Mouse (Mus musculus): Measurements from ENCODE around the gene Kcnj4. TPM values are rescaled to one million over a fixed set of nuclear protein-coding genes. Genes with fewer than 3 reads are reported as not detected.

Gene Kcnj4
- total RNA-seq (2021): 1 to 10 TPM; 1.4 to 1.5 TPM
- long read RNA-seq, experiment 1: 0 reads
- long read RNA-seq, experiment 2: 0 reads

GRCm38 (mm10) chr15:79504707-79505452, at the start of gene Kcnj4:
Gene Kcnj4 (minus strand): TSS chr15:79505241.
- DNase-seq: no peak

- DNase-seq: no peak
Measured at GRCm38 (mm10) chr15:79552566-79552965, 47.5 kb upstream of the Kcnj4 start.

GRCm38 (mm10) chr15:79548226-79548625, 43.2 kb upstream of the Kcnj4 start:
- DNase-seq: no peak

GRCm38 (mm10) chr15:79547289-79547820, 42.3 kb upstream of the Kcnj4 start:
- DNase-seq: no peak

GRCm38 (mm10) chr15:79546410-79547288, 41.6 kb upstream of the Kcnj4 start, which contains the start of gene Ddx17:
Gene Ddx17 (minus strand): TSS chr15:79546741.
- DNase-seq: peak; percentile 97 to 99

GRCm38 (mm10) chr15:79545921-79546399, 40.9 kb upstream of the Kcnj4 start:
- peak; percentile 81 to 87 for DNase-seq

DNA sequence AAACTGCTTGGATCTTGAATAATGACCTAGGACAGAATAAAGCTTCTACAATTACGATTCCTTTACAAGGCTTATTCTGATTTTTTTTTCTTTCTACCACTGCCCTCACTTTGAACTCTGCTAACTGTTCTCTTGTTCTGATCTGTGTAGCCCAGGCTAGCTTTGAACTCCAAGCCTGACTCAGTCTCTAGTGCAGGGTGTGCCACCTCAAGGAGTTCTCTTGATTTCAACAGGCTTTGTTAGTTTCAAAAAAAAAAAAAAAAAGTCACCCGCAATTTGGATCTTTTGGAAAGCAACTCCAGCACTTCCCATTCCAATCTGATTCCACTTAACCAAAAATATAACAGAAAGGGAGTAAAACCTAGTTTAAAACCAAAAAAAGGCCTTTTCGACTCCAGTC, 40.5 kb upstream of the Kcnj4 start:
- no peak for DNase-seq

GRCm38 (mm10) chr15:79543968-79544367, 38.9 kb upstream of the Kcnj4 start:
- DNase-seq: no peak

GRCm38 (mm10) chr15:79533796-79534195, 28.8 kb upstream of the Kcnj4 start:
- no peak for DNase-seq

GRCm38 (mm10) chr15:79529935-79530334, 24.9 kb upstream of the Kcnj4 start:
- no peak for DNase-seq

DNA sequence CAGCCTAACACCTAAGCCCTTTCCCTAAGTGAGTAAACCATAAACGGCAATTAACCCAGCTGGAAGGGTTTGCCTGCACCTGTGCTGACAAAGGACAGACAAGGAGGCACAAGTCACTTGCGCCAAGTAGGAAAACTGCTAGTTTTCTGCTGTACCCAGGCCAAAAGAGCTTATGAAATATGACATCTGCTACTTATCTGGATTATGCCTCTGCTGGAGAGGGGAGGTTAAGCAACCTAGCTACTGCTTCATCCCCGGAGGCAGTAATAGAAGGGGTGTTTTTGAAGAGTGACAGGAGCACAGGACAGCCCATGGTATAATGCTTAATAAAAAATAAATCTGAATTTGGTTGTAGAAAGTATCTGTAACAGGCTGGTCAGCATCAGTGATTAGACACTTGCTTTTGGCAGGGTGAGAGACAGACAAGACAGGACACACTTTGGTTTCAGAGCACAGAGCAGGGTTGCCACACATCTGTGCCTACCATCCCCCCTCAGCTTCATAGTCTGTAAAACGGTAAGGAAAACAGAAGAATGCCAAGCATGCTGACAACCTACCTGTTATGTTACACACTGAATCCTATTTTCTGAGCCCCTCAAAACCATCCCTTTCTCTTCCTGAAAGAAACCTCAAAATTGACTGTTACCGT, 23.1 kb upstream of the Kcnj4 start:
- peak; percentile 36 to 37 for DNase-seq

DNA sequence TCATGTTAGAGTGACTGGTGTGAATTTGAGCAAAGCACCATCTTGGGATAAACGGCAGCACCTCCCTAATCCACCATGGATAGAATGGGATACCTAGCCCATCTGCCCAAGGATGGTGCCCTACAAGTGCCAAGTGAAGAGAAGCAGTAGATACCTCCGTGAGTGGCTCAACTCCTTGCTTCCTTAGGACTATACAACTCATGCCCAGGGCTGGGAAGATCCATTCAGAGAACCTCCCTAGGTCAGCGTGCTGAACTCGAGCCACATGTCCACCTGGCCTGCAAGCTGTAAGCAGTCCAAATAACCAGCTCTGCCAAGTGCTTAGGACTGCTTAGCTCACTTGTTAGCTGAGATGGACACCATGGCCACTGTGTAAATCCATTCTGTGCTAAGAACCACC, 22.2 kb upstream of the Kcnj4 start:
- DNase-seq: peak; percentile 25 to 44

DNA sequence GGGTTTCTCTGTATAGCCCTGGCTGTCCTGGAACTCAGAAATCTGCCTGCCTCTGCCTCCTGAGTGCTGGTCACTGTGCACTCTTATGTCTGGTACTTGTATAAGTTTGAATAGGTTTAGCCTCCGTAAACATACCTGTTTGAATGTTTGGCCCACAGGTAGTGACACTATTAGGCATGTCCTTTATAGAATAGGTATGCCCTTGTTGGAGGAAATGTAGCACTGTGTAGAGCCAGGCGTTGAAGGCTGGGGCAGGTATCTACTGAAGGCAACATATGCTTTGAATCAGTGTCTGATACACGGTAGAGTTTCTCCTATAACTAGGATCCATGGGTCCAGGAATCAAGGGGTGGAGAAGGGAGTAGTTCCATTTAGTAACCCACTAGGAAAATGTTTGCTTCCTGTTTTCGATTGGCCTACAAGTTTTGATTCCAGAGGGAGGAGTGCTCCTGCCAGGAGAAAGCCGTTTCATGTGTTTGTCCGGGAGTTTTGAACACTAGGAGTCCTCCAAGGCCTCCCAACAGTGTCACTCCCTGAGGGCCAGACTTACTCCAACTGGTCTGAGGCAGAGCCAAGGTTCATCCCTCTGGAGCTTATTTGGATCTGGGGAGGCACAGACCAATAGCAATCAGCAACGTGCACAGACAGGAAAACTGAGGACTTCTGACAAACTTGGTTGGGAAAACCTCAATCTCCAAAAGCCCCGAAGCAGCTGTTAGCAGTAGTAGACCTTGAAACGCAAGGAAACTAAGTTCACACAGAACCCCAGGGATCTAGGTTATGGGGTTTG, 21.1 kb upstream of the Kcnj4 start:
- DNase-seq: peak; percentile 71 to 78

DNA sequence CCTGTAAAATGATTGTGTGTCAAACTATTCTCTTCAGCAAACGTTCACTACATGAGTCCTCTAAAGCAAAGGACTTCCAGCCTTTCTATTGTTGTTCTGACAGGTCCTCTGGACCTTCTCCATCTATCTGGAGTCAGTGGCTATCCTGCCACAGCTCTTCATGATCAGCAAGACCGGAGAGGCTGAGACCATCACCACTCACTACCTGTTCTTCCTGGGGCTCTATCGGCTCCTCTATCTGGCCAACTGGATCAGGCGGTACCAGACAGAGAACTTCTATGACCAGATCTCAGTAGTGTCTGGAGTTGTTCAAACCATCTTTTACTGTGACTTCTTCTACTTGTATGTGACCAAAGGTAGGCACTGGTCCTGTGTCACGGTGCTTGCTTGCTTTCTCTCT, 20.5 kb upstream of the Kcnj4 start:
- DNase-seq: no peak

- no peak for DNase-seq
Measured at GRCm38 (mm10) chr15:79519400-79520220, 14.6 kb upstream of the Kcnj4 start.

GRCm38 (mm10) chr15:79518571-79518970, 13.5 kb upstream of the Kcnj4 start:
- no peak for DNase-seq

DNA sequence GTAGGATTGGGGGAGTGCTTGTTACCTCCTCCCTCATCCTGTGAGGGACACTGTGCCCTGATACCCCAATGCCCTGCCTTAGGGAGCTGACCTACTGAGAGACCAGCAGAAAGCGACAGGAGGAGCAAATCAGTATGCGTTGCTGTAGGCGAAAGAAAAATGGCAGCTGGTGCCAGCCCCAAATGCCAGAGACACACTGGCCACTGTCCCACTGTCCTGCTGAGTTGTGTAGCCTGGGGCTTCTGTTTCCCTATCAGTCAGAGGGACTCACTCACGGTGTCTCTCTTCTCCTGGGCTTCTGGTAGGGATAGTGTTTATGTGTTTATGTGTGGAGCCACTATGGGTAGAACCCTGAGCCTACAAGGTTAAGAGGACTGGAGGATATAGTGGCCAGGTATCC, 12.7 kb upstream of the Kcnj4 start:
- no peak for DNase-seq

DNA sequence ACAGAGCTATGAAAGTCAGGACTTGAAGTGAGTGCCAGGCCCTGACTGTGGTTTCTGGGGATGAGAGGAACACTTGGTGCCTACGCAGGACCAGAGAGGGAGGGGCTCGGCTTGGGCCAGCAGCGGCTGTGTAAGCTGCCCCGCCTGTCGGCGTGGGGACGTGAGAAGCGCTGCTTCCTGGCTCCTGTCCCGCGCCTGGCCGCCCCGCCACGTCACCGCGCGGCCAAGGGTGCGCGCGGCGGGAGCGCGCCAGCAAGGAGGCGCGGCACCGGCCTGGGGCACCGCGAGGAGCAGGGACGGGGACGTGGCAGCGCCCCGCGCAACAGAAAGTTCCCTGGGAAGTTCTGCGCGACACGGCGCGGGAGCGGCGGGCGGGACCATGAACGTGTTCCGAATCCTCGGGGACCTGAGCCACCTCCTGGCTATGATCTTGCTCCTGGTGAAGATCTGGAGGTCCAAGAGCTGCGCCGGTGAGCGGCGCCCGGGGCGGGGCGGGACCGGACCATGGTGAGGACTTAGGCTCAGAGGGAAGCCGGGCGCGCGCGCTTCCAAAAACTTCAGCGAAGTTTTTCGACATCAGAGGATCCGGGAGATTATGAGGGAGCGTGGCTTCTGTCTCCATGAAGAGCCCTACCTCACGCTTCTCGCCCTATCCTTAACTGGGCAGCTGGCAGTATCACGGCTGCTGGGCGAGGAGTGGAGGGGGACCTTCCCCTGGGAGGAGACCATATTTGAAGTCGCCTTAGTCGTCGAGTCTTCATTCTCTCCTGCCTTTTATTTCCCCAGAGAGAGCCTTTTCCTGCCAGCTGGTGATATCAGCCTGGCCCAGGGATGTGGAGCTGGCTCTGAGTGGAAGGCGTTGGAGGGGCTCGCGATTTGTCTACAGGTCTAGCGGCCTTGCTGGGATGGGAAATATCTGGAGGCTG, 11.4 kb upstream of the Kcnj4 start, which contains the start of gene Kdelr3:
TSS of gene Kdelr3 (plus strand) at position 241 of the 926 bp plus-strand sequence.
- DNase-seq: peak; percentile 83 to 88

- DNase-seq: peak; percentile 43 to 53
Measured at GRCm38 (mm10) chr15:79513940-79514339, 8.9 kb upstream of the Kcnj4 start.

Measured in heart, adult 18-20 months (tissue).